Mouse (Mus musculus): ENCODE data around the gene Vpreb3. TPM values are rescaled to one million over a fixed set of nuclear protein-coding genes. Genes with fewer than 3 reads are reported as not detected.
A peak's percentile ranks its signal among the peaks of the same experiment; 100 is the strongest.

The Vpreb3 gene
- polyA plus RNA-seq, 1 experiment from 2014 or later: 0.76 TPM

GRCm38 (mm10) chr10:75921726-75922560, 20.9 kb upstream of the Vpreb3 start:
- Histone ChIP-seq H3K27ac (ENCODE audit: low read depth, low read length) (peak overlapping the region; percentile 92), H3K4me1 (replicated peaks; ENCODE audit: control insufficient read depth, insufficient read depth, low read length) (peaks cover 3% of the 10 kb centered on the region; the same call in 1 of the 2 replicates), H3K27me3 (ENCODE audit: control insufficient read depth, insufficient read depth, low read length) (no peaks in the 10 kb centered on the region), H3K9me3 (ENCODE audit: control insufficient read depth, low read length) (no peaks in the 10 kb centered on the region), H3K4me2 (ENCODE audit: low read depth, low read length, severe bottlenecking) (peak overlapping the region; percentile 77), H3K4me3 (ENCODE audit: low read depth, low read length) (peak overlapping the region; percentile 78), H3K9ac (ENCODE audit: low read length) (peak overlapping the region; percentile 96), H3K36me3 (ENCODE audit: control insufficient read depth, insufficient read depth, low read length) (no peaks in the 10 kb centered on the region; the same call in 1 of the 2 replicates)
- 7% methylated on average over 22 of the region's 22 CpGs for WGBS
- DNase-seq (ENCODE audit: low spot score) (no peak), ATAC-seq (replicated peaks; ENCODE audit: low FRiP score) (peak; percentile 40; the same call in 1 of the 2 replicates)

- ATAC-seq (replicated peaks; ENCODE audit: low FRiP score) (no peak), DNase-seq (ENCODE audit: low spot score) (no peak)
- no peaks in the 10 kb centered on the region for H3K9me3 ChIP-seq (ENCODE audit: control insufficient read depth, low read length)
- no peak overlapping the region for H3K4me3 ChIP-seq (ENCODE audit: low read depth, low read length)
- WGBS: 70% methylated on average over 2 of the region's 2 CpGs
- no peaks in the 10 kb centered on the region; the same call in 1 of the 2 replicates for H3K36me3 ChIP-seq (ENCODE audit: control insufficient read depth, insufficient read depth, low read length)
- H3K27ac ChIP-seq (ENCODE audit: low read depth, low read length): no peak overlapping the region
- no peaks in the 10 kb centered on the region for H3K27me3 ChIP-seq (ENCODE audit: control insufficient read depth, insufficient read depth, low read length)
- peaks cover 3% of the 10 kb centered on the region; the same call in 1 of the 2 replicates for H3K4me1 ChIP-seq (replicated peaks; ENCODE audit: control insufficient read depth, insufficient read depth, low read length)
- no peak overlapping the region for H3K9ac ChIP-seq (ENCODE audit: low read length)
- no peak overlapping the region for H3K4me2 ChIP-seq (ENCODE audit: low read depth, low read length, severe bottlenecking)
These were observed 18.5 kb upstream of the Vpreb3 start for GRCm38 (mm10) chr10:75924324-75924723.

GRCm38 (mm10) chr10:75926396-75926795, 16.5 kb upstream of the Vpreb3 start:
- DNase-seq (ENCODE audit: low spot score): no peak
- no peak for ATAC-seq (replicated peaks; ENCODE audit: low FRiP score)
- WGBS: 81% methylated on average over 13 of the region's 13 CpGs
- Histone ChIP-seq H3K4me3 (ENCODE audit: low read depth, low read length) (no peak overlapping the region), H3K4me1 (replicated peaks; ENCODE audit: control insufficient read depth, insufficient read depth, low read length) (no peaks in the 10 kb centered on the region), H3K27me3 (ENCODE audit: control insufficient read depth, insufficient read depth, low read length) (peaks cover 10% of the 10 kb centered on the region), H3K9ac (ENCODE audit: low read length) (no peak overlapping the region), H3K36me3 (ENCODE audit: control insufficient read depth, insufficient read depth, low read length) (no peaks in the 10 kb centered on the region; the same call in 1 of the 2 replicates), H3K9me3 (ENCODE audit: control insufficient read depth, low read length) (no peaks in the 10 kb centered on the region), H3K4me2 (ENCODE audit: low read depth, low read length, severe bottlenecking) (no peak overlapping the region), H3K27ac (ENCODE audit: low read depth, low read length) (no peak overlapping the region)

- H3K4me1 ChIP-seq (replicated peaks; ENCODE audit: control insufficient read depth, insufficient read depth, low read length): peaks cover 11% of the 10 kb centered on the region
- peaks cover 16% of the 10 kb centered on the region for H3K27me3 ChIP-seq (ENCODE audit: control insufficient read depth, insufficient read depth, low read length)
- H3K4me2 ChIP-seq (ENCODE audit: low read depth, low read length, severe bottlenecking): no peak overlapping the region
- no peak overlapping the region for H3K27ac ChIP-seq (ENCODE audit: low read depth, low read length)
- ATAC-seq (replicated peaks; ENCODE audit: low FRiP score): no peak
- H3K36me3 ChIP-seq (ENCODE audit: control insufficient read depth, insufficient read depth, low read length): no peaks in the 10 kb centered on the region
- H3K4me3 ChIP-seq (ENCODE audit: low read depth, low read length): no peak overlapping the region
- DNase-seq (ENCODE audit: low spot score): no peak
- H3K9me3 ChIP-seq (ENCODE audit: control insufficient read depth, low read length): no peaks in the 10 kb centered on the region
- H3K9ac ChIP-seq (ENCODE audit: low read length): no peak overlapping the region
- 34% methylated on average over 6 of the region's 6 CpGs for WGBS
These were observed 12.6 kb upstream of the Vpreb3 start for GRCm38 (mm10) chr10:75930304-75930703.

GRCm38 (mm10) chr10:75931311-75931710, 11.5 kb upstream of the Vpreb3 start:
- Histone ChIP-seq H3K9me3 (ENCODE audit: control insufficient read depth, low read length) (no peaks in the 10 kb centered on the region), H3K4me3 (ENCODE audit: low read depth, low read length) (no peak overlapping the region), H3K27ac (ENCODE audit: low read depth, low read length) (no peak overlapping the region), H3K36me3 (ENCODE audit: control insufficient read depth, insufficient read depth, low read length) (no peaks in the 10 kb centered on the region), H3K4me1 (replicated peaks; ENCODE audit: control insufficient read depth, insufficient read depth, low read length) (peaks cover 11% of the 10 kb centered on the region), H3K27me3 (ENCODE audit: control insufficient read depth, insufficient read depth, low read length) (peaks cover 23% of the 10 kb centered on the region), H3K9ac (ENCODE audit: low read length) (no peak overlapping the region; the same call in 1 of the 2 replicates), H3K4me2 (ENCODE audit: low read depth, low read length, severe bottlenecking) (no peak overlapping the region)
- ATAC-seq (replicated peaks; ENCODE audit: low FRiP score) (no peak), DNase-seq (ENCODE audit: low spot score) (no peak)
- WGBS: 25% methylated on average over 7 of the region's 7 CpGs

GRCm38 (mm10) chr10:75932081-75932678, 10.7 kb upstream of the Vpreb3 start:
- ATAC-seq (replicated peaks; ENCODE audit: low FRiP score) (peak; percentile 76), DNase-seq (ENCODE audit: low spot score) (peak; percentile 88)
- no peaks in the 10 kb centered on the region for H3K36me3 ChIP-seq (ENCODE audit: control insufficient read depth, insufficient read depth, low read length)
- peak overlapping the region; percentile 95 for H3K4me2 ChIP-seq (ENCODE audit: low read depth, low read length, severe bottlenecking)
- peak overlapping the region; percentile 85 for H3K9ac ChIP-seq (ENCODE audit: low read length)
- peaks cover 32% of the 10 kb centered on the region for H3K27me3 ChIP-seq (ENCODE audit: control insufficient read depth, insufficient read depth, low read length)
- peaks cover 11% of the 10 kb centered on the region for H3K4me1 ChIP-seq (replicated peaks; ENCODE audit: control insufficient read depth, insufficient read depth, low read length)
- under 1% methylated on average over 29 of the region's 44 CpGs for WGBS
- no peak overlapping the region for H3K27ac ChIP-seq (ENCODE audit: low read depth, low read length)
- H3K9me3 ChIP-seq (ENCODE audit: control insufficient read depth, low read length): no peaks in the 10 kb centered on the region
- H3K4me3 ChIP-seq (ENCODE audit: low read depth, low read length): peak overlapping the region; percentile 47

- Histone ChIP-seq H3K4me1 (replicated peaks; ENCODE audit: control insufficient read depth, insufficient read depth, low read length) (peaks cover 11% of the 10 kb centered on the region), H3K9me3 (ENCODE audit: control insufficient read depth, low read length) (no peaks in the 10 kb centered on the region), H3K4me3 (ENCODE audit: low read depth, low read length) (peak within 1 kb of the TSS; percentile 47), H3K4me2 (ENCODE audit: low read depth, low read length, severe bottlenecking) (peak within 1 kb of the TSS; percentile 95), H3K36me3 (ENCODE audit: control insufficient read depth, insufficient read depth, low read length) (no peaks in the 10 kb centered on the region), H3K27ac (ENCODE audit: low read depth, low read length) (no peak within 1 kb of the TSS), H3K27me3 (ENCODE audit: control insufficient read depth, insufficient read depth, low read length) (peaks cover 36% of the 10 kb centered on the region), H3K9ac (ENCODE audit: low read length) (peak within 1 kb of the TSS; percentile 85)
- ATAC-seq (replicated peaks; ENCODE audit: low FRiP score) (no peak), DNase-seq (ENCODE audit: low spot score) (no peak)
- WGBS: 29% methylated on average over 6 of the region's 6 CpGs
These were observed 10.0 kb upstream of the Vpreb3 start, which contains the start of gene Chchd10 for GRCm38 (mm10) chr10:75932891-75933290. Gene Chchd10, plus strand, starts transcription at chr10:75933130.

GRCm38 (mm10) chr10:75934991-75935390, 7.9 kb upstream of the Vpreb3 start:
- H3K36me3 ChIP-seq (ENCODE audit: control insufficient read depth, insufficient read depth, low read length): no peaks in the 10 kb centered on the region
- WGBS: 62% methylated on average over 1 of the region's 1 CpGs
- no peak overlapping the region for H3K27ac ChIP-seq (ENCODE audit: low read depth, low read length)
- ATAC-seq (replicated peaks; ENCODE audit: low FRiP score) (no peak), DNase-seq (ENCODE audit: low spot score) (no peak)
- no peak overlapping the region for H3K9ac ChIP-seq (ENCODE audit: low read length)
- peaks cover 34% of the 10 kb centered on the region for H3K27me3 ChIP-seq (ENCODE audit: control insufficient read depth, insufficient read depth, low read length)
- H3K4me1 ChIP-seq (replicated peaks; ENCODE audit: control insufficient read depth, insufficient read depth, low read length): peaks cover 11% of the 10 kb centered on the region
- H3K4me2 ChIP-seq (ENCODE audit: low read depth, low read length, severe bottlenecking): peak overlapping the region; percentile 92; the same call in 1 of the 2 replicates
- H3K4me3 ChIP-seq (ENCODE audit: low read depth, low read length): no peak overlapping the region
- H3K9me3 ChIP-seq (ENCODE audit: control insufficient read depth, low read length): no peaks in the 10 kb centered on the region
